Mouse (Mus musculus): Measurements from ENCODE around the gene Rabepk.
"Not testable (repeated sequence)": the region's sequence is repeated elsewhere in the genome, so short reads cannot be mapped to it uniquely, and the experiment has no call there.

Gene Rabepk

GRCm38 (mm10) chr2:34799357-34800256, at the start of gene Rabepk:
Gene Rabepk (minus strand): TSS chr2:34799912.
- DNase-seq: peak; percentile 84

GRCm38 (mm10) chr2:34847702-34848101, 48.0 kb upstream of the Rabepk start:
- no peak for DNase-seq

- DNase-seq: no peak
These were observed 43.7 kb upstream of the Rabepk start for GRCm38 (mm10) chr2:34843211-34843939.

- no peak for DNase-seq
These were observed 42.0 kb upstream of the Rabepk start for GRCm38 (mm10) chr2:34841706-34842105.

- peak; percentile 25 to 31 for DNase-seq
These were observed 40.4 kb upstream of the Rabepk start for GRCm38 (mm10) chr2:34840143-34840542.

GRCm38 (mm10) chr2:34835669-34836068, 36.0 kb upstream of the Rabepk start:
- no peak for DNase-seq

GRCm38 (mm10) chr2:34833624-34834023, 33.9 kb upstream of the Rabepk start:
- DNase-seq: no peak

- not testable (repeated sequence) for DNase-seq
These were observed 33.2 kb upstream of the Rabepk start, which contains the start of gene Gm34653 for GRCm38 (mm10) chr2:34832766-34833457. Gene Gm34653 (plus strand): TSS chr2:34833007.

- not testable (repeated sequence) for DNase-seq
These were observed 30.4 kb upstream of the Rabepk start for GRCm38 (mm10) chr2:34830066-34830465.

- no peak for DNase-seq
These were observed 28.3 kb upstream of the Rabepk start for GRCm38 (mm10) chr2:34828026-34828425.

- no peak for DNase-seq
These were observed 27.9 kb upstream of the Rabepk start for GRCm38 (mm10) chr2:34827591-34827990.

GRCm38 (mm10) chr2:34826460-34827231, 26.9 kb upstream of the Rabepk start:
- no peak for DNase-seq

GRCm38 (mm10) chr2:34825827-34826459, 26.2 kb upstream of the Rabepk start, which contains the start of gene Fbxw2:
Gene Fbxw2 (minus strand): TSS chr2:34826311.
- peak; percentile 92 to 93 for DNase-seq

- DNase-seq: no peak
These were observed 18.8 kb upstream of the Rabepk start for GRCm38 (mm10) chr2:34818492-34818891.

GRCm38 (mm10) chr2:34815893-34816292, 16.2 kb upstream of the Rabepk start:
- not testable (repeated sequence) for DNase-seq

GRCm38 (mm10) chr2:34812706-34813105, 13.0 kb upstream of the Rabepk start:
- no peak for DNase-seq

GRCm38 (mm10) chr2:34810775-34811174, 11.1 kb upstream of the Rabepk start:
- DNase-seq: no peak

- DNase-seq: no peak
These were observed 9.9 kb upstream of the Rabepk start for GRCm38 (mm10) chr2:34809568-34809967.

GRCm38 (mm10) chr2:34808057-34808456, 8.3 kb upstream of the Rabepk start:
- DNase-seq: no peak

GRCm38 (mm10) chr2:34805364-34805950, 5.7 kb upstream of the Rabepk start:
- DNase-seq: no peak

- DNase-seq: no peak
These were observed 5.1 kb upstream of the Rabepk start for GRCm38 (mm10) chr2:34804815-34805214.

Data from B cell, adult 2 months (primary cell).